Mouse (Mus musculus): ENCODE data around the gene Micu2. TPM values are rescaled to one million over a fixed set of nuclear protein-coding genes. Genes with fewer than 3 reads are reported as not detected.

Micu2 gene
- polyA plus RNA-seq, 1 experiment from 2014 or later: 48.3 TPM

DNA sequence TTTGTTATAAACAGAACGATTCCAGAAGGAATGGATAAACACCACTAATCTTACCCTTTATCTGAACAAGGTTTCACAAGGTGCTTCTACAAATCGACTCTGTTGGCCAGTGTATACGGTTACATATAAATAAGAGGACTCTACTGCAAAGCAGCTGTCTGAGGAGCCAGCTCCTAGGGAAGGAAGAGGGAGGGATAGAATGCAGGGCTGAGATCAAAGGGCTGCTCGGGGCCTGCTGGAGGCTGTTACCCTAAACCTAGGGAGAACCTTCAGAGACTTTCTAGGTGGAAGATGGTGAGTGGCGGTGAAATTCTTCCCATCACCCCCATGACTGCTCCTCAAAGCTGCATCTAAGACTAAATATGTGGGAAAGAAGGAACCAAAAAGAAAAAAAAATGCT is 20.9 kb downstream of the Micu2 start:
- DNase-seq: no peak

GRCm38 (mm10) chr14:57975656-57976055 is 23.4 kb downstream of the Micu2 start:
- no peaks in the 10 kb centered on the region for H3K4me1 ChIP-seq (ENCODE audit: control insufficient read depth, insufficient read depth, low read length)
- no peaks in the 10 kb centered on the region for H3K9me3 ChIP-seq (ENCODE audit: control insufficient read depth, low read length)
- no peak overlapping the region for H3K4me2 ChIP-seq (ENCODE audit: low read length)
- DNase-seq (no peak), ATAC-seq (ENCODE audit: low FRiP score, low TSS enrichment) (no peak)
- H3K9ac ChIP-seq (replicated peaks; ENCODE audit: low read length): no peak overlapping the region
- no peaks in the 10 kb centered on the region for H3K36me3 ChIP-seq (ENCODE audit: control insufficient read depth, insufficient read depth, low read length)
- no peak overlapping the region for H3K4me3 ChIP-seq (replicated peaks; ENCODE audit: low read depth, low read length)
- no peaks in the 10 kb centered on the region for H3K27me3 ChIP-seq (ENCODE audit: control insufficient read depth, insufficient read depth, low read length)
- H3K27ac ChIP-seq (replicated peaks; ENCODE audit: low read depth, low read length): no peak overlapping the region
- WGBS: 89% methylated on average over 6 of the region's 6 CpGs

More for the DNA sequence above, 20.9 kb downstream of the Micu2 start:
- no peaks in the 10 kb centered on the region for H3K36me3 ChIP-seq (ENCODE audit: control insufficient read depth, insufficient read depth, low read length)
- no peak overlapping the region for H3K27ac ChIP-seq (replicated peaks; ENCODE audit: low read depth, low read length)
- H3K4me2 ChIP-seq (ENCODE audit: low read length): no peak overlapping the region
- no peaks in the 10 kb centered on the region for H3K9me3 ChIP-seq (ENCODE audit: control insufficient read depth, low read length)
- H3K27me3 ChIP-seq (ENCODE audit: control insufficient read depth, insufficient read depth, low read length): no peaks in the 10 kb centered on the region
- peaks cover 7% of the 10 kb centered on the region; the same call in 1 of the 2 replicates for H3K4me1 ChIP-seq (ENCODE audit: control insufficient read depth, insufficient read depth, low read length)
- ATAC-seq (ENCODE audit: low FRiP score, low TSS enrichment): no peak
- WGBS: 51% methylated on average over 5 of the region's 5 CpGs
- no peak overlapping the region for H3K4me3 ChIP-seq (replicated peaks; ENCODE audit: low read depth, low read length)
- H3K9ac ChIP-seq (replicated peaks; ENCODE audit: low read length): no peak overlapping the region

- H3K4me1 ChIP-seq (ENCODE audit: control insufficient read depth, insufficient read depth, low read length): no peaks in the 10 kb centered on the region
- no peak for ATAC-seq (ENCODE audit: low FRiP score, low TSS enrichment)
- no peaks in the 10 kb centered on the region for H3K27me3 ChIP-seq (ENCODE audit: control insufficient read depth, insufficient read depth, low read length)
- DNase-seq: no peak
- H3K36me3 ChIP-seq (ENCODE audit: control insufficient read depth, insufficient read depth, low read length): peaks cover 16% of the 10 kb centered on the region
- H3K9ac ChIP-seq (replicated peaks; ENCODE audit: low read length): no peak overlapping the region
- no peak overlapping the region for H3K4me3 ChIP-seq (replicated peaks; ENCODE audit: low read depth, low read length)
- H3K4me2 ChIP-seq (ENCODE audit: low read length): no peak overlapping the region
- no peak overlapping the region for H3K27ac ChIP-seq (replicated peaks; ENCODE audit: low read depth, low read length)
- WGBS: 77% methylated on average over 12 of the region's 12 CpGs
- no peaks in the 10 kb centered on the region for H3K9me3 ChIP-seq (ENCODE audit: control insufficient read depth, low read length)
These were observed 27.0 kb downstream of the Micu2 start for GRCm38 (mm10) chr14:57971986-57972525.

- Histone ChIP-seq H3K4me3 (replicated peaks; ENCODE audit: low read depth, low read length) (no peak overlapping the region), H3K4me1 (ENCODE audit: control insufficient read depth, insufficient read depth, low read length) (no peaks in the 10 kb centered on the region), H3K27me3 (ENCODE audit: control insufficient read depth, insufficient read depth, low read length) (no peaks in the 10 kb centered on the region), H3K9me3 (ENCODE audit: control insufficient read depth, low read length) (no peaks in the 10 kb centered on the region), H3K27ac (replicated peaks; ENCODE audit: low read depth, low read length) (no peak overlapping the region), H3K4me2 (ENCODE audit: low read length) (no peak overlapping the region), H3K9ac (replicated peaks; ENCODE audit: low read length) (no peak overlapping the region), H3K36me3 (ENCODE audit: control insufficient read depth, insufficient read depth, low read length) (peaks cover 16% of the 10 kb centered on the region)
- ATAC-seq (ENCODE audit: low FRiP score, low TSS enrichment) (no peak), DNase-seq (no peak)
- 90% methylated on average over 6 of the region's 6 CpGs for WGBS
These were observed 30.2 kb downstream of the Micu2 start for GRCm38 (mm10) chr14:57968873-57969272.

- 86% methylated on average over 4 of the region's 4 CpGs for WGBS
- Histone ChIP-seq H3K9ac (replicated peaks; ENCODE audit: low read length) (no peak overlapping the region), H3K9me3 (ENCODE audit: control insufficient read depth, low read length) (no peaks in the 10 kb centered on the region), H3K4me2 (ENCODE audit: low read length) (no peak overlapping the region), H3K27me3 (ENCODE audit: control insufficient read depth, insufficient read depth, low read length) (no peaks in the 10 kb centered on the region), H3K4me3 (replicated peaks; ENCODE audit: low read depth, low read length) (no peak overlapping the region), H3K4me1 (ENCODE audit: control insufficient read depth, insufficient read depth, low read length) (no peaks in the 10 kb centered on the region), H3K36me3 (ENCODE audit: control insufficient read depth, insufficient read depth, low read length) (peaks cover 16% of the 10 kb centered on the region), H3K27ac (replicated peaks; ENCODE audit: low read depth, low read length) (no peak overlapping the region)
- DNase-seq (no peak), ATAC-seq (ENCODE audit: low FRiP score, low TSS enrichment) (no peak)
These were observed 31.8 kb downstream of the Micu2 start for GRCm38 (mm10) chr14:57967080-57967797.

DNA sequence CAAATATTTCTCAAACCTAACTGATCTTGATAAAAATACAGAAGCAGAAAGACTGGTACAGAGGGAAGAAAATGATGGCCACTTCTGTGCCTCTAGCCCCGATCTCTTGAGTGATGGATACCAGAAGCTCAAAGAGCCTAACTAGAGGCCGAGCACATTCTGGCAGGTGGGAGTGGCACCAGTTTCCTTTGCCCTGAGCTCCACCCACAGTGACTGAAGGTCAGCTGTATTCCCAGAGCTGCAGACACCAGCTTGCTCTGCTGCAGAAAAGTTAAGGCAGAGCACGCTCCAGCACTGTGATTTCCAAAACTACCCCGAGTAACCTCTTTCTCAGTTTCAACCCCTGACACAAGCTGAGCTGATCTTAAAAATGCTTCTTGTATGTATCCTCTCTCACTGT is 37.2 kb downstream of the Micu2 start:
- Histone ChIP-seq H3K9ac (replicated peaks; ENCODE audit: low read length) (no peak overlapping the region), H3K4me3 (replicated peaks; ENCODE audit: low read depth, low read length) (no peak overlapping the region), H3K27me3 (ENCODE audit: control insufficient read depth, insufficient read depth, low read length) (no peaks in the 10 kb centered on the region), H3K27ac (replicated peaks; ENCODE audit: low read depth, low read length) (no peak overlapping the region), H3K4me1 (ENCODE audit: control insufficient read depth, insufficient read depth, low read length) (no peaks in the 10 kb centered on the region), H3K9me3 (ENCODE audit: control insufficient read depth, low read length) (no peaks in the 10 kb centered on the region), H3K4me2 (ENCODE audit: low read length) (no peak overlapping the region), H3K36me3 (ENCODE audit: control insufficient read depth, insufficient read depth, low read length) (no peaks in the 10 kb centered on the region)
- DNase-seq (no peak), ATAC-seq (ENCODE audit: low FRiP score, low TSS enrichment) (no peak)
- WGBS: 70% methylated on average over 4 of the region's 4 CpGs

GRCm38 (mm10) chr14:57951089-57951488 is 48.0 kb downstream of the Micu2 start:
- H3K4me1 ChIP-seq (ENCODE audit: control insufficient read depth, insufficient read depth, low read length): no peaks in the 10 kb centered on the region
- H3K4me2 ChIP-seq (ENCODE audit: low read length): no peak overlapping the region
- no peak overlapping the region for H3K27ac ChIP-seq (replicated peaks; ENCODE audit: low read depth, low read length)
- DNase-seq: peak; percentile 51
- WGBS: 26% methylated on average over 2 of the region's 2 CpGs
- H3K9ac ChIP-seq (replicated peaks; ENCODE audit: low read length): no peak overlapping the region
- no peak overlapping the region for H3K4me3 ChIP-seq (replicated peaks; ENCODE audit: low read depth, low read length)
- no peak for ATAC-seq (ENCODE audit: low FRiP score, low TSS enrichment)
- H3K27me3 ChIP-seq (ENCODE audit: control insufficient read depth, insufficient read depth, low read length): no peaks in the 10 kb centered on the region
- peaks cover 15% of the 10 kb centered on the region for H3K36me3 ChIP-seq (ENCODE audit: control insufficient read depth, insufficient read depth, low read length)
- H3K9me3 ChIP-seq (ENCODE audit: control insufficient read depth, low read length): no peaks in the 10 kb centered on the region

DNA sequence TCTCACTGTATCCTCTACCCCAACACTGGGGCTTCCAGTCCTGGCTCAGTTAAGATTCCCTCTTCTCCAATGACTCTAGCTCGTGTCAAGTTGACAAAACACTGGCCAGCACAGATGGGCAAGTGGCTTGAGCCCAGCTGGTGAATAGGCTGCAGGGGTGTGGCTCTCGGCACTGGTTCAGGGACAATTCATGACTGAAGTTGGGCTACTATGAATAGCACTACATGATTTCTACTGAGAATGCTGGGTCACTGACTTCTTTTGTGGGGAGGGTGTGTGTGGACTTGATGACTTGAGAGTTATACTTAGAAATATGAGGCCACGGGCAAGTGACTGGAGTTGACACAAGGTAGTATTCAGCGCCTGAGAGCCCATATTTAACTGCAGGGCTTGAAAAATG is 53.2 kb downstream of the Micu2 start:
- no peak for DNase-seq
- peaks cover 35% of the 10 kb centered on the region for H3K36me3 ChIP-seq (ENCODE audit: control insufficient read depth, insufficient read depth, low read length)
- H3K4me3 ChIP-seq (replicated peaks; ENCODE audit: low read depth, low read length): no peak overlapping the region
- no peak for ATAC-seq (ENCODE audit: low FRiP score, low TSS enrichment)
- 84% methylated on average over 4 of the region's 4 CpGs for WGBS
- H3K27ac ChIP-seq (replicated peaks; ENCODE audit: low read depth, low read length): no peak overlapping the region
- no peaks in the 10 kb centered on the region for H3K4me1 ChIP-seq (ENCODE audit: control insufficient read depth, insufficient read depth, low read length)
- no peaks in the 10 kb centered on the region for H3K9me3 ChIP-seq (ENCODE audit: control insufficient read depth, low read length)
- no peaks in the 10 kb centered on the region for H3K27me3 ChIP-seq (ENCODE audit: control insufficient read depth, insufficient read depth, low read length)
- H3K9ac ChIP-seq (replicated peaks; ENCODE audit: low read length): no peak overlapping the region
- H3K4me2 ChIP-seq (ENCODE audit: low read length): no peak overlapping the region

DNA sequence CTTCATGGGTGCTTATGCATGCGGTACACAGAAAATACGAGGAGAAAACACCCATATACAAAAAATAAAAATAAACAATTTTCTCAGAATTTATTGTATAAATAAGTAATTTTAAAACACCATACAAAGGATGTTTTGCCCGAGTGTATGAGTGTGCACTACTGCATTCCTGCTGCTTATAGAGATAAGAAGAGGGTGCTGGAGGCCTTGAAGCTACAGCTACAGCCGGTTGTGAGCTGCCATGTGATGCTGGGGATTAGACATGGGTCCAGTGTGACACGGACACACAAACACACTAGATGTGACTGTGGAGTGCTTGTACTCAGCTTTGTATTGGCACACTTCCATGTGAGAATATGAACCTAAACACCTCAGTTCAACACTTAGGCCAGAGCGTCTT is 61.8 kb downstream of the Micu2 start:
- DNase-seq: no peak
- WGBS: 94% methylated on average over 6 of the region's 6 CpGs
- Histone ChIP-seq H3K36me3 (ENCODE audit: control insufficient read depth, insufficient read depth, low read length) (peaks cover 23% of the 10 kb centered on the region), H3K4me2 (ENCODE audit: low read length) (no peak overlapping the region), H3K9me3 (ENCODE audit: control insufficient read depth, low read length) (no peaks in the 10 kb centered on the region), H3K4me3 (replicated peaks; ENCODE audit: low read depth, low read length) (no peak overlapping the region), H3K27me3 (ENCODE audit: control insufficient read depth, insufficient read depth, low read length) (no peaks in the 10 kb centered on the region), H3K4me1 (ENCODE audit: control insufficient read depth, insufficient read depth, low read length) (no peaks in the 10 kb centered on the region), H3K27ac (replicated peaks; ENCODE audit: low read depth, low read length) (no peak overlapping the region), H3K9ac (replicated peaks; ENCODE audit: low read length) (no peak overlapping the region)
- no peak for ATAC-seq (ENCODE audit: low FRiP score, low TSS enrichment)

Measured in midbrain, embryonic 14.5 days (tissue).